Mouse (Mus musculus): ENCODE measurements around the gene Kmo.

GRCm38 (mm10) chr1:175586656-175587055 lies 33.5 kb upstream of the Kmo start:
- TF ChIP-seq CTCF (conservative IDR thresholded peaks at IDR 0.05; ENCODE audit: insufficient read depth, insufficient read length, low read depth, low read length) (no peak), POLR2A (IDR thresholded peaks at IDR 0.05; ENCODE audit: low read depth, low read length) (no peak)
